Mouse (Mus musculus) retina, postnatal 7 days (tissue): ENCODE data around the gene Olfr464.
A peak's percentile ranks its signal among the peaks of the same experiment; 100 is the strongest.

Experiments
- DNase-seq: peaks from one replicate; pipeline ENCODE4 v3.0.0-alpha.2; 2012; ENCODE audit warnings: low read depth, low spot score

Olfr464 gene

DNA sequence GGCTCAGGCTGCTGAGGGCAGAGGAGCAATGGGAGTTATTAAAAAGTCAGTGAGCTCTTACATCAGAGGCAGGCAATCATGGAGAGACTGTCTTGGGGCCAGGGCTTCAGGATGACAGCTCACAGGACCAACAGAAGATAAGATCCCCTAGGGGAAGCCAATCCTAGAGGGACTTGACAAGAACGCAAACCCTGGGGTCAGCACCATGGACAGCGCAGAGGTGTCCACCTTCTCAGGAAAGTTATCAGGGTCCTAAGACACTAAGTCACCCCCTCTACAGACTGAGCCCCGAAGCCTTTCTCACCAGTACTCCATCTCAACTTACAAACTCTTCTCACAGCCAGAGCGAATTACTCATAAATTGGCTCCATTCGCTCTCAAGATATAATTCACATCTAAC is at the start of gene Olfr464:
Gene Olfr464 (minus strand): TSS at position 2 of the 400 bp plus-strand sequence.
- no peak for DNase-seq

DNA sequence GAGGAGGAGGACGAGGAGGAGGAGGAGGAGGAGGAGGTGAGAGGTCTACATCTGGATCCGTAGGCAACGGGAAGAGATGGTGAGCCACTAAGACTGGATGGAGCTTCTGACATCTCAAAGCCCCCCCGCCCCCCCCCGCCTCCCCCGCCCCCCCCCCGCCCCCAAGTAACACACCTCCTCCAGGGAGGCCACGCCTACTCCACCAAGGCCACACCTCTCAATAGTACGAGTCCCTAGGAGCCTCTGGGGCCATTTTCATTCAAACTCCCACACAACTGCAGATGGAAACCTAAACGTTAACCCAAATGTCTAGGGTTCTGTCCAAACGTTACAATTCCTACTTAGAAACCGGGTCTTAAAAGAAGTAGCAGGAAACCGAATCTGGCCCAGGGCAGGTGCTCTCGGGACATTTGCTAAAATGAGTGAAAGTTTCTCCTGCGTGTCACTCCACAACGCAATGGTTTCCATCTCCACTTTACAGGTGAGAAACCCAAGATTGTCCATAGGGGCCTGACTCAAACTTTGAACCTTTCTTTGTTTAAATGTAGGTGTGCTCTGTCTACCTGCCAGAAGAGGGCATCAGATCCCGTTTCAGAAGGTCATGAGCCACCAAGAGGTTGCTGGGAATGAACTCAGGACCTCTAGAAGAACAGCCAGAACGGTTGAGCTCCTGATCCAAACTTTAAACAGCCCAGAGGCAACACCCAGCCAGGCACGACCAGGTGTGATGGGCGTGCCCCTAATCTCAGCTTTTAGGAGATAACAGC is 47.8 kb upstream of the Olfr464 start:
- DNase-seq, result no peak

DNA sequence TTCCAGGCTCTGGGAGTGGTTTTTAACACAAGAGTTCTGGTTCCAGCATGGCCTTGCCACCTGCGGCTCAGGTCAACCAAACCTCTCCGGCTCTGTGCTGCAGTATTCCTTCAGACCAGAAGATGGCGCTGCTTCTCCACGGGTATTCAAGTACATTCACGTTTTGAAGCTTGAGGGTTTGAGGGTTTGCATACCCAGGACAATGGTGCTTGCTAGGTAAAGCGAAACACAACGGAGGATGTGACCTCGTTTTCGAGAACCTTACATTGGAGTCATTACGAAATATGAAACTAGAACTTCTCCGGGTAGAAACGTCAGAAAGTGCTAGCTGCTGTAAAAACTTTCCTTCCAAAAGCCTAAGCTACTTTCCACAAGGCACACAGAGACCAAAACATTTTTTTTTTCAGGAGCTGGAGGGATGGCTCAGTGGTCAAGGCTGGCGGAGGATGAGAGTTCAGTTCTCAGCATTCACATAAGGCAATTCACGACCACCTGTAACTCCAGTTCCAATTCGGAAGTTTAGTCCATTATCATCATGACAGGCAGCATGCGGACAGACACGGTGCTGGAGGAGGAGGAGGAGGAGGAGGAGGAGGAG is 47.0 kb upstream of the Olfr464 start:
- DNase-seq, result peak; percentile 75

DNA sequence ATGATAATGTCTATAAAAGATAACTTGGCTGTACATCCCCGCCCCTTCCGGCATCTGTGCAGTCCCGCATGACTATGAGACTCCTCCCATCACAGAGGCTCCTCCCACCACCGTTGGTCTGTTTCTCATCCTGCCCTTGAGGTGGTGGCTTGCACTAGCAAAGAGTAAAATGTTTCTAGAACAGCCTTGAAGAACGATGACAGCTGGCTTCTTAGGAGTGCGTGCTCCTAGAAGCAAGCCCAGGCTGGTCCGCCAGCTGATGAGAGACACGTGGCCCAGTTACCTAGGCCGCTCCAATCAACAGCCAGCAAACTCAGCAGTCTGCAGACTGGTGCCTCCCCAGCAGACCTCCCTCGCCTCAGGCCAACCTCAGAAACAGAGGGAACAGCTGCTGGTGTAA is 45.4 kb upstream of the Olfr464 start:
- no peak for DNase-seq

DNA sequence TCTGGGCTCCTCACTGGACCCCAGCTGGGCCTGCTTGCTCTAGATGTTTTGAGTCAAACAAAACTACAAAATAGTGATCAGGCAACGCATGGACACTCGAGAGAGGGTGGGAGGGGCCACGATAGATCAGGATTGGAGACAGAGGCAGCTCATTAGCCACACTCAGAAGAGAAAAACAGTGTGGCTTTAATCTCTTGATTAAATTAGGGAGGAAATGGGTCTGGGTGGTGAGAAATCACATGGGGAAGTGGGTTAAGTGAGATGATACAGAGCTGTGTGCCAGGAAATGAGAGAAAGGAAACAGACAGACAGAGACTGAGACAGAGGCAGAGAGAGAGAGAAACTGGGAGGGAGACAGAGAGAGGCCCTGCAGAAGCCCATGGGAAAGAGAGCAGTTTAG is 44.5 kb upstream of the Olfr464 start:
- DNase-seq, result no peak

DNA sequence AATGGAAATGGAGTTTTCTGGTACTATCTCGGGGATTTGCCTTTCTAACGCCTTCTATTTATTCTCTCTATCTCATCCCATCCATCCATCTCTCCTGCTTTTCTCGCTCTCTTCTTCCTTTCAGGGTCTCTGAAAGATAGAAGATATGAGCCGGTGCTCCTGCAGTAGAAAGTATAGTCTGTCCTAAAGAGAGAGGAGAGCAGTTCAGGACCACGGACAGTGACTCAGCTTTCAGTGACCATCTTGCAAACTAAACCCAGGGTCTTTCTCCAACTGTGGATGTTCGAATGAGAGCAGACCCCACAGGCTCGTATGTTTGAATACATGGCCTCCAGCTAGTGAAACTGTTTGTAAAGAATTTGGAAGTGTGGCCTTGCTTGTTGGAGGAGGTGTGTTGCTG is 36.3 kb upstream of the Olfr464 start:
- DNase-seq, result no peak

DNA sequence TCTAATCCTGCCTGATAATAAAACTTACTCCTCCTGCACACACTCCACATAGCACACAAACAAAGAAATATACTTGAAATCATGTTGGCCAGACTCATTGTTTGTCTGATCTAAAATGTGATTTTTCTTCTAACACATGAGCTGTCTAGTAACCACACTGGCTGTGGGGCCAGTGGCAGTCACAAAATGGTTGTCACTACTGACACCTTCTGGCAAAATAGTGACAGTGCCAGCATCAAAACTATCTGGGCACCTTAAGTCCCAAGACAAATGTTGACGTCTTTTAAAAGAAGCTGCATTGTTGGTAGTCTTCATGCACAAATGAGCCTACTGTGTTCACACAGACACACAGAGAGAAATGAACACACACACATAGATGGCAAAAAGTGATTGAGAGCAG is 34.4 kb upstream of the Olfr464 start:
- no peak for DNase-seq

DNA sequence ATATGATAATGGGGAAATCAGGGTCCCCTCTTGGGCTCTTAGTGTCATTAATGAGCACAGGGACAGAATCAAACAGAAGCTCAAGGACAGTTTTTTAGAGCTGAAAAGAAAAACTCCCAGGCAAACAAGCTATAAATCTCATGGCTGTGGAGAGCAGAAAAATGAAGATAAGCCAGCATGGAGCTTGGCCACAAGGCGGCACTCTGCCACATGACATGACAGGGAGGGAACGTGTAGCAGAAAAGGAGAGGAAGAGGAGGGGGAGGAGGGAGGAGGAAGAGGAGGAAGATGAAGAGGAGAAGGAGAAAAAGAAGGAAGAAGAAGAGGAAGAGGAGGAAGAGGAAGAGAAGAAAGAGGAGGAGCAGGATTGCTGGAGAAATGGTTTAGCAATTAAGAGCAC is 29.2 kb upstream of the Olfr464 start:
- DNase-seq, result no peak

DNA sequence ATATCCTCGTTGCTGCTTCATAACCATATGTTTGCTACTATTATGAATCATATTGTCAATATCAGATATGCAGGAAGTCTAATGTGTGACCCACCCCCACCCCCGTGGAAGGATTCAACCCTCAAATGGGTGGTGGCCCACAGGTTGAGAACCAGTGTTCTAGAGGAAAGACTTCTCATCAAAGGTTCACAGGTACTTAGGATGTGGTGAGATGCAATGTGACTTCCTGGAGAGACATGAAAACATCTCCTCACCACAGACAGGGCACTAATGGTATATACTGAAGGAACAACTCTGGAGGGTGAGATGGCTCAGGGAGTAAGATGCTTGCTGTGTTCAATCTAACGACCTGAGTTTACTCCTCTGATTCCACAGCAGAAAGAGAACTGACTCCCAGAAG is 14.7 kb upstream of the Olfr464 start:
- no peak for DNase-seq

DNA sequence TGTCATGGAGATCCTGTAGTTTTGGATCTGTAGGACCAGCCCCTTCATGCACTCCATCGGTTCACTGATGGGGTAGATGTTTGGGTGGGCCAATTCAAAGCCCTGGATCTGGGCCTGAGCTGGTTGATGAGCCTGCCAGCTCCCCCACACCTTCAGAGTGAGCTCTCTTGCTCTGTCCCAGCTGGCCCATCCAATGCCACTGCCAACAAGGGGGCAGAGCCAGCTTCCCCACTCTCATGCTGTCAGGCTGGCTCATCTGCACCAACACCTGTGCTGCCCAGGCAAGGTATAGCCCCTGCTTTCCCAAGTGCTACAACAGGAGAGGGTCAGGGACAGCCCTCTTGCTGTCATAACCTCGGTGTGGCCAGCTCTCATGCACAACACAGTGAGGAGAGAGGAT is 13.0 kb upstream of the Olfr464 start:
- DNase-seq, result no peak

DNA sequence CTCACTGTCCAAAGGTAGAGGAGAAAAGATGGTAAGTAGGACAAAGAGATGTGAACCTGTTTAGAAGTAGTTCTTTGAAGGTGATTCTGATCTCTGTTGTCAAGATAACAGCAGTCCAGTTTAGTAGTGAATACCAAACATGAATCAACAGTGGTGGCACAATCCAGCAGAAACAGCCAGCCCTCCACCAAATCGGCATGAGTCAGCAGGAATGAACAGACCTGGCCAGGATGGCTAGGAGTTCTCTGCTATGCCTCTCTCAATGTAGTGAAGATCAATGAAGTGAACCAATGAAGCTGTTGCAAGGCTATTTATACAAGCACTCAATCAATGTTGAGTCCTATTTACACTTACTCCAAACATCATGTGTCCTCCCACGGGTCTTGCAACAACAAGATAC is 9.6 kb upstream of the Olfr464 start:
- DNase-seq, result no peak

DNA sequence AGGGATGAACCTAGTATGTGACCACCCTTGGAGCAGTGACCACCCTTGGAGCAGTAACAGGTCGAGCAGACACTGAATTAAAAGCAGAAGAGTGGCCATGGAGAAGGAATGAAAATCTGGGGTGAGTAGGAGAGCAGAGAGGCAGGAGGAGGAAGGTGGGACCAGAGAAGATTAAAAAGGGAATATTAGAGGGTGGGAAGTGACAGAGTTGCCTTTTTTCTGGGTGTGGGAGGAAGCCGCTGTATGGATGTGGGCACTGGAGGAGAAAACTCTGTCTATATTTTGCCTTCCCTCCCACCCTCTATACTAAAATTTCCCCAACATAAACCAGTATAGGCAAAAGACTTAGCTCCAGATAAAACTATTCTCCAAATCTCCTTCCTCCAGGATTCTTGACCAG is 466 bp downstream of the Olfr464 start:
- no peak for DNase-seq

DNA sequence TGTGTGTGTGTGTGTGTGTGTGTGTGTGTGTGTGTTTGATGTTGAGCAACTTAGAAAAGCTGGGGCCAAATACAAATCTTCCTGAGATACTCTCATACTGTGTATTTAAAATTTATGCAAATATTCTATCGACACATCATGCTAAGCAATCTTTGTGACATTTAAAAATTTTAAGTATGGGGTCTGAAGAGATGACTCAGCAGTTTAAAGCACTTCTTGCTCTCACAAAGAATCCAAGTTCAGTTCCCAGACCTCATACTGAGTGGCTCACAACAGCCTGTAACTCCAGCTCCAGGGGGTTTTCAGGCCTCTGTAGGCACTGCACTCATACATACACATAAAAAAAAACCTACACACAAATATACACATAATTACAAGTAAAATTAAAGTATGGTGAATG is 4.8 kb downstream of the Olfr464 start:
- DNase-seq, result no peak

DNA sequence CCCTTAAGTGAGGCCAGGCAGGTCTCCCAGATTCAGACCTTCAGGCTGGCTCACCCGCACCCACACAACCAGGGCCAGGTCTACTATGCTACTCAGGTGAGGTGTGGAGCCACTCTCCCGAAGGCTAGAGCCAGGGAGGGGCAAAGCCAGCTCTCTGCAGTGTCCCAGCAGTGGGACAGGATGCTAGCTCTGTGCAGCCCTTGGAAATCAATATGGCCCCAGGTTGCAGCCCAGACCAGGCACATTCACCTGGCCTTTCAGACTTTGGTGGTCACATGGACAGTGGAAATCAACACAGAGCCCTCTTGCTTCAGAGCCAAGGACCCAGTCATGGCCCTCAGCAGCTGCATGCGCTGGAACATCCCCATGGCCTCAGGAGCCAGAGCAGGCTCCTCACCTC is 16.4 kb downstream of the Olfr464 start:
- no peak for DNase-seq

DNA sequence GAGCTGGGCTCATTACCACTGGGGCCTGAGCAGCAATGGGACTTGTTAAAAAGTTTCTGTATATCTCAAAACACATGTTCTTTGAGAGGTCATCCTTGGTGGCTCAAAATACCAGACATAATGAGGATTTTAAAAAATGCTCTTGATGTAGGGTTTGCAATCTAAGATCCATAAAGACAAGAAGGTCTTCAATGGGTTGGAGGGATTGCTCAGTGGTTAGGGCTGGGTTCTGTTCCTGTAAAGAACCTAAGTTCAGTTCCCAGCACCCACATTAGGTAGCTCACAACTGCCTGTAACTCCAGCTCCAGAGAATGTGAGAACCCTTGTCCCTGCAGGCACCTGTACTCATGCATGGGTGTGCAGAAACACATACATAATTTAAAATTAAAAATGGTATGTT is 23.5 kb downstream of the Olfr464 start, which contains the start of gene Olfr463:
Gene Olfr463 (minus strand): TSS at position 101 of the 400 bp plus-strand sequence.
- DNase-seq, result no peak

DNA sequence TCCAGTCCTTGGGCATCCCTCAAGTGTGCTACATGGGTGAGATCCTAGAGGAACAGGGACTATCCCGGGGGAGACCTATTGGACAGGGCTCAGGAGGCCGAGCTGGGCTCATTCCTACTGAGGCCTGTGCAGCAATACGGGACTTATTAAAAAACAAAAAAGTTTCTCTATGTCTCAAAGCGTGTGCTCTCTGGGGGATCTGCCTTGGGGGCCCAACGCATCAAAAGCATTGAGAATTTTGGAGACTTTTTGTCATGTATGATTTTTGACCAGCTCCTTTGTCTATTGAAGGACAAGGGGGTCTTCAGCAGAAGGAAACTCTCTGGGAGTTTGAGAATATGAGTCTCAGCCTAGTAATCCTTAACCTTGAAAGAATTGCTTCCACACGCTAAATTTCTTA is 28.6 kb downstream of the Olfr464 start, which contains the start of gene Olfr462:
Gene Olfr462 (minus strand): TSS at position 101 of the 400 bp plus-strand sequence.
- DNase-seq, result no peak

DNA sequence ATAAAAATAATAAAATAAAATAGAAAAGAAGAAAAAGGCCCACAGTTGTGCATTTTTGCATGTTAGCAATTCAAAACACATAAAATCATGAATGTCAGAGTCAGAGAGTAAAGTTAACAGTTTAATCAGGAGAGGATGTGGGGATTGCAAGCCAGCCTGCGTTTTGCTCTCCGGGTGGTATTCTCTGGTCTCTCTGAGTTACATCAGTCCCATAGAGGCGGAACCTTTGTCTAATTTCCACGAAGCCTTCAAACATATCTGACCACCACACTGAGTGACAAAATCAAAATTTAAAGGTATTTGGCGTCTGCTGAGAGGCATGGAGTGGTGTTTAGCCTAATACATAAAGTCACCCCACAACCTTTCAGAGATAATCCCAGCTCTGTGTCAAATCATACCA is 35.9 kb downstream of the Olfr464 start:
- DNase-seq, result no peak

DNA sequence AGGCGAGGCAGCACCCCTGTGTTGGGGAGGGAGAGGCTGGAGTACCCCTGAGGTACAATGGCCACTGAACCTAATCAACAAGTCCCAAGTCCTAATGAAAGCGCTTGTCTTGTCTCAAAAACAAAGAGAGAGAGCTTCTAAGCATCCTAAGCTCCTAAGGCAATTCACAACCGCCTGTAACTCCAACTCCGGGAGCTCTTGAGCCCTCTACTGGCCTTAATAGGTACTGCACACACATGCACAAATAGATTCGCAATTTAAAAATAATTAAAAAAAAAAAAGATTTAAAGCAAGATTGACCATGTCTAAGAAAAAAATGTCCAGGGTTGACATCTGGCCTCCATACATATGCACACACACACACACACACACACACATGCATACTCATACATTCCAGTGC is 37.3 kb downstream of the Olfr464 start:
- DNase-seq, result peak; percentile 23

DNA sequence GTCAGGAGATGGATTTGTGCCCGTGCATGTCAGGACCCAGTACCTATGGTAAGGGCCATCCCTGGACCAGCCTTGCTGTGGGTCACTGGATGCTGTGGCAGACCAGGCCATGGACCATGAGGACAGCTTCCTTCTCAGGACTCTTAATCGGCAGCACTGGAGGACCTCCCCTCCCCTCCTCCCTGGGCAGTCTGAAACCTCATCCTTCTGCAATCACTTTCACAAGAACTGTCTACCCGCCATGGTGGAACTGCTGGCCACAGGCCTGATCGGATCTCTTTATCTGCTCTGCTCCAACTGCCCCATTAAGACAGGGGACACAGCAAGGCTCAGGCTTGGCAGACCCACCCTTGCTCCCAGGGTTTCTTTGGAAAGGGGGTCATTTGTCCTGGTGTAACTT is 39.1 kb downstream of the Olfr464 start:
- no peak for DNase-seq

DNA sequence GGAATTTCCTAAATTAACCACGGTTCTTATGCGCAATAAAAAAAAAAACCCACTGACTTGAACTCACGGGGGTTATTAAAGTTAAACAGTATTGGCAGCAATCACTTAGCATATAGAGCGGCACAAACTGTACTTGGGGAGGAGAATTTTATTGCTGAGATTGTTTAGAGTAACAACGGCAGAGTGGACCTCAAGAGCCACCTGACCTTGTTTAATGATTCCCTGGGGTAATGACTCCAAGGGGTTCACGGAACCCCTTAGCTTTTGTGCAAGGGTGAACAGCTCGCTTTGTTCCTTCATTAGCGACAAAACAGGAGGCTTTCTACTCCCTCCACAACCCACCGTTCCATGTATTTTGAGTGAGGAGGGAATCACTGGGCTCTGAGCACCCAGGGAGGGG is 40.9 kb downstream of the Olfr464 start:
- DNase-seq, result no peak

DNA sequence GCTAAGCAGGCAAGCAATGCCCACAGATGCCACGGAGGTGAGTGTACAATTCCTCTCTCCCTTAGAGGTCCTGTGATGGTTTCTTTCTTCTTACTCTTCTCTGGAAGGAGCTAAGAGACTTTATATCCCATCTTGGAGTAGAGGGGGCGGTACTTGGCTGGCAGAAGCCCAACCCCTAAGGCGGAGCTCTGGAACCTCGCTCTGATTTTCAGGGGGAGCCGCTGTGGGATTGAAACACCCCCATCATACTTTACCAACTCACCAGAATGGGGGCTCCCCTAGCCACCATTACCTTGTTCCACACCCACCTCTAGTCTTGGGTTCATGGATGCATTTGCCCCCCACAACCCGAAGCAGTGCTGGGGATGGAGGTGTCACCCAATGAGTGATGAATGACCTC is 45.3 kb downstream of the Olfr464 start, which contains the start of gene Epx:
Gene Epx (minus strand): TSS at position 101 of the 400 bp plus-strand sequence.
- no peak for DNase-seq

DNA sequence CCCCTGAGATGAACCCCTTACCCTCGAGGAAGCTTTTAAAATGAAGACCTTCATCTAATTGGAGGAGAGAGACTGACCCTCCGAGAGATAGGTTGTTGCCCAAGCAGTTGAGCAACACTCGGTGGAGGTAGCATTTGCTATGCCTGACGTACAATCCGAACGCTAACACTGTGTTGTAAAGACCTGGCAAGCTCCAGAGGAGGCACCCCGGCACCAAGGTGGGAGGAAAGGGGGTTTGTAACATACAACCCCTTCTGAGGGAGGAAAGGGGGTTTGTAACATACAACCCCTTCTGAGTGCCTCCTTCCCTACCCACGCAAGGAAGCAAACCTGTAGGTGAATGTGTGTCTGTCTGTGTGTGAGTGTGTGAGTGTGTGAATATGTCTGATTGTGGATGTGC is 49.0 kb downstream of the Olfr464 start:
- DNase-seq, result no peak

DNA sequence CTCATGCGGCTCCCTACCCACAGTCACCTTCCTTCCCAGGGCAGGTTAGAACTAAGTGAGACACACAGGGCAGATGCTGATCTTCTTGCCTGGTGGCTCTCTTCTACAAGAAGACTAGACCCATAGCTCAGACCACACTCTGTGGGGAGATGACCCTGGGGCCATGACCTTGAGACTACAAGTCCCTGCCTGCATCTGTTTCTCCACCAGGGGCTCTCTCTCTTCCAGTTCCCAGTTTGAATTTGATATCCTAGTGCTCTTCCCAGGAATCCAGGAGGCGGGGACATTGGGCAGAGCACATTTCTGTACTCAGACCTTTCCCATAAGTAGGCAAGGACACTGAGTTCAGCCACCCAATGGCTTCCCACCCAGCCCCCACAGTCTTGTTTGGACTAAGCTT is 50.7 kb downstream of the Olfr464 start:
- no peak for DNase-seq
